Mouse (Mus musculus) cerebral cortex, adult 2 months (tissue): Measurements from ENCODE around the gene Cdca7.

Source experiments
- WGBS: fragments of 180-500 bp; shearing (Covaris S2); methylation state at CpG from one replicate; pipeline ENCODE4 v1.1.7; 2018; 5-methylcytosine and 5-hydroxymethylcytosine counted together

Gene Cdca7

GRCm38 (mm10) chr2:72493039-72493438 is 17.1 kb downstream of the Cdca7 start:
- 64% methylated on average over 14 of the region's 14 CpGs for WGBS

- 52% methylated on average over 23 of the region's 23 CpGs for WGBS
Measured at GRCm38 (mm10) chr2:72499074-72499721, 23.2 kb downstream of the Cdca7 start.

GRCm38 (mm10) chr2:72499782-72500411 is 23.9 kb downstream of the Cdca7 start:
- 60% methylated on average over 8 of the region's 8 CpGs for WGBS

- 50% methylated on average over 16 of the region's 16 CpGs for WGBS
Measured at GRCm38 (mm10) chr2:72502041-72502813, 26.3 kb downstream of the Cdca7 start.

- 72% methylated on average over 9 of the region's 9 CpGs for WGBS
Measured at GRCm38 (mm10) chr2:72503646-72504045, 27.7 kb downstream of the Cdca7 start.

- 58% methylated on average over 18 of the region's 18 CpGs for WGBS
Measured at GRCm38 (mm10) chr2:72507855-72508635, 32.1 kb downstream of the Cdca7 start.

GRCm38 (mm10) chr2:72508891-72509290 is 32.9 kb downstream of the Cdca7 start:
- WGBS = 91% methylated on average over 8 of the region's 8 CpGs

GRCm38 (mm10) chr2:72515526-72515925 is 39.6 kb downstream of the Cdca7 start:
- 76% methylated on average over 7 of the region's 7 CpGs for WGBS

- 16% methylated on average over 17 of the region's 17 CpGs for WGBS
Measured at GRCm38 (mm10) chr2:72515971-72516719, 40.2 kb downstream of the Cdca7 start.

- 29% methylated on average over 8 of the region's 8 CpGs for WGBS
Measured at GRCm38 (mm10) chr2:72516720-72517089, 40.7 kb downstream of the Cdca7 start.

- 77% methylated on average over 12 of the region's 12 CpGs for WGBS
Measured at GRCm38 (mm10) chr2:72524022-72524421, 48.1 kb downstream of the Cdca7 start.

GRCm38 (mm10) chr2:72525556-72525955 is 49.6 kb downstream of the Cdca7 start:
- WGBS = 96% methylated on average over 3 of the region's 3 CpGs

GRCm38 (mm10) chr2:72529026-72529357 is 53.0 kb downstream of the Cdca7 start:
- 36% methylated on average over 10 of the region's 10 CpGs for WGBS

- 13% methylated on average over 25 of the region's 25 CpGs for WGBS
Measured at GRCm38 (mm10) chr2:72529358-72530319, 53.7 kb downstream of the Cdca7 start.

GRCm38 (mm10) chr2:72535889-72536288 is 59.9 kb downstream of the Cdca7 start:
- 72% methylated on average over 1 of the region's 1 CpGs for WGBS
